In genomic region chr17:36060829-36061228, GRCm38 (mm10) we compare ENCODE assay signal across 8 mouse cellular contexts. TPM values are rescaled to one million over a fixed set of nuclear protein-coding genes. Genes with fewer than 3 reads are reported as not detected.
DNase-seq lines count a peak whose midpoint lies in the region; ATAC-seq and TF ChIP-seq lines count a peak whose summit lies in the region.

No protein-coding gene starts in this region.

- H3K27ac ChIP-seq in intestine, postnatal 0 days (ENCODE audit: low read depth, low read length): no peak overlapping the region
- H3K27ac ChIP-seq in intestine, embryonic 15.5 days: no peak overlapping the region
- no peak overlapping the region for H3K27ac ChIP-seq in bone marrow macrophage, adult 2 months (ENCODE audit: insufficient read depth, low read depth, low read length)

- no peaks in the 10 kb centered on the region for H3K36me3 ChIP-seq in intestine, postnatal 0 days (ENCODE audit: control insufficient read depth, insufficient read depth)
- no peaks in the 10 kb centered on the region for H3K36me3 ChIP-seq in intestine, embryonic 15.5 days

- peak; percentile 86 for TF ChIP-seq CTCF in intestine, postnatal 0 days (IDR thresholded peaks at IDR 0.05; ENCODE audit: low read depth)
- peak; percentile 53 for TF ChIP-seq CTCF in bone marrow macrophage, adult 2 months (IDR thresholded peaks at IDR 0.05; ENCODE audit: low read depth, low read length)

- peak; percentile 33 for DNase-seq in fibroblast of lung, adult 2 months (ENCODE audit: low read depth)
- DNase-seq in hindlimb bud, embryonic 11.5 days (ENCODE audit: extremely low spot score, low read depth, low spot score): peak; percentile 89
- DNase-seq in left cerebral cortex, postnatal 4 days: peak; percentile 91
- DNase-seq in natural killer cell, adult 2 months (ENCODE audit: low spot score in 2 of 2): peak; percentile 80 to 88
- peak; percentile 75 for DNase-seq in testis, postnatal 14 days (ENCODE audit: low spot score)

- 26% methylated on average over 2 of the region's 2 CpGs for WGBS in intestine, postnatal 0 days
- WGBS in intestine, embryonic 15.5 days: 33% methylated on average over 2 of the region's 2 CpGs

- no peaks in the 10 kb centered on the region for H3K4me1 ChIP-seq in intestine, postnatal 0 days (replicated peaks; ENCODE audit: control insufficient read depth, insufficient read depth, low read length)
- no peaks in the 10 kb centered on the region for H3K4me1 ChIP-seq in intestine, embryonic 15.5 days (replicated peaks)
- H3K4me1 ChIP-seq in bone marrow macrophage, adult 2 months (ENCODE audit: control insufficient read depth, insufficient read depth, low read length): no peaks in the 10 kb centered on the region

- no peak overlapping the region for H3K9ac ChIP-seq in intestine, postnatal 0 days (ENCODE audit: low read depth, low read length)
- no peak overlapping the region for H3K9ac ChIP-seq in intestine, embryonic 15.5 days

- ATAC-seq in intestine, postnatal 0 days: no peak
- ATAC-seq in intestine, embryonic 15.5 days: no peak

- intact Hi-C loops in left cerebral cortex, postnatal 4 days (cut with DNase I): loop anchor here (10.0 kb wide), 2 partner anchors 74 to 134 kb away; partner anchors contain the start of gene H2-T3

- H3K9me3 ChIP-seq in intestine, postnatal 0 days (ENCODE audit: control insufficient read depth): no peaks in the 10 kb centered on the region
- H3K9me3 ChIP-seq in intestine, embryonic 15.5 days: no peaks in the 10 kb centered on the region

- no peak for TF ChIP-seq POLR2A in bone marrow macrophage, adult 2 months (IDR thresholded peaks at IDR 0.05; ENCODE audit: borderline replicate concordance, low read depth, low read length)

- no peak overlapping the region for H3K4me2 ChIP-seq in intestine, postnatal 0 days (replicated peaks; ENCODE audit: low read depth)
- H3K4me2 ChIP-seq in intestine, embryonic 15.5 days (replicated peaks): no peak overlapping the region

- H3K4me3 ChIP-seq in intestine, postnatal 0 days (ENCODE audit: low read depth, low read length): no peak overlapping the region
- H3K4me3 ChIP-seq in intestine, embryonic 15.5 days (replicated peaks): no peak overlapping the region
- H3K4me3 ChIP-seq in bone marrow macrophage, adult 2 months (ENCODE audit: insufficient read depth, low read length): no peak overlapping the region

- no peaks in the 10 kb centered on the region for H3K27me3 ChIP-seq in intestine, postnatal 0 days (replicated peaks; ENCODE audit: control insufficient read depth, insufficient read depth, low read length)
- no peaks in the 10 kb centered on the region for H3K27me3 ChIP-seq in intestine, embryonic 15.5 days (replicated peaks)

RNA-seq across cellular contexts. Expression of gene Gm11127, which starts 2.7 kb away (rescaled TPM):
- 84.2 and 86.5 TPM in 2 replicates for polyA plus RNA-seq in intestine, postnatal 0 days (2015; fragmentation: Nextera tagmentation; extraction: Ambion mirVana)
- polyA plus RNA-seq in intestine, embryonic 15.5 days (2015; fragmentation: Nextera tagmentation; extraction: Ambion mirVana): 3.3 and 3.5 TPM in 2 replicates
- polyA plus RNA-seq in bone marrow macrophage, adult 2 months (2012; ENCODE audit: insufficient read depth, insufficient read length, missing spikeins): not detected in 2 replicates
- not detected for total RNA-seq in left cerebral cortex, postnatal 4 days (2021)

RNA-seq across cellular contexts. Expression of gene Gm6034, which starts 18.1 kb away (rescaled TPM):
- polyA plus RNA-seq in intestine, postnatal 0 days (2015; fragmentation: Nextera tagmentation; extraction: Ambion mirVana): 2.8 and 3.1 TPM in 2 replicates
- polyA plus RNA-seq in intestine, embryonic 15.5 days (2015; fragmentation: Nextera tagmentation; extraction: Ambion mirVana): 0.11 and 0.25 TPM in 2 replicates
- polyA plus RNA-seq in bone marrow macrophage, adult 2 months (2012; ENCODE audit: insufficient read depth, insufficient read length, missing spikeins): 0.72 TPM in 1 of 2 replicates, not detected in the other
- total RNA-seq in left cerebral cortex, postnatal 4 days (2021): not detected

RNA-seq across cellular contexts. Expression of gene H2-T22, which starts 18.3 kb away (rescaled TPM):
- polyA plus RNA-seq in intestine, postnatal 0 days (2015; fragmentation: Nextera tagmentation; extraction: Ambion mirVana): 19.5 and 21.2 TPM in 2 replicates
- 13.3 and 13.9 TPM in 2 replicates for polyA plus RNA-seq in intestine, embryonic 15.5 days (2015; fragmentation: Nextera tagmentation; extraction: Ambion mirVana)
- 89.0 and 112 TPM in 2 replicates for polyA plus RNA-seq in bone marrow macrophage, adult 2 months (2012; ENCODE audit: insufficient read depth, insufficient read length, missing spikeins)
- total RNA-seq in left cerebral cortex, postnatal 4 days (2021): 1 to 10 TPM; 3.5 to 4.1 TPM

RNA-seq across cellular contexts. Expression of gene H2-T23, which starts 28.2 kb away (rescaled TPM):
- 68.3 and 71.7 TPM in 2 replicates for polyA plus RNA-seq in intestine, postnatal 0 days (2015; fragmentation: Nextera tagmentation; extraction: Ambion mirVana)
- 9.3 and 14.2 TPM in 2 replicates for polyA plus RNA-seq in intestine, embryonic 15.5 days (2015; fragmentation: Nextera tagmentation; extraction: Ambion mirVana)
- polyA plus RNA-seq in bone marrow macrophage, adult 2 months (2012; ENCODE audit: insufficient read depth, insufficient read length, missing spikeins): 351 and 364 TPM in 2 replicates
- 1 to 10 TPM; 2.4 to 3.0 TPM for total RNA-seq in left cerebral cortex, postnatal 4 days (2021)

RNA-seq across cellular contexts. Expression of gene H2-T24, which starts 40.5 kb away (rescaled TPM):
- 1.4 and 1.5 TPM in 2 replicates for polyA plus RNA-seq in intestine, postnatal 0 days (2015; fragmentation: Nextera tagmentation; extraction: Ambion mirVana)
- 2.0 and 2.8 TPM in 2 replicates for polyA plus RNA-seq in intestine, embryonic 15.5 days (2015; fragmentation: Nextera tagmentation; extraction: Ambion mirVana)
- polyA plus RNA-seq in bone marrow macrophage, adult 2 months (2012; ENCODE audit: insufficient read depth, insufficient read length, missing spikeins): 52.2 and 56.0 TPM in 2 replicates
- total RNA-seq in left cerebral cortex, postnatal 4 days (2021): under 1 TPM; 0.26 to 0.28 TPM

Comparison
In these comparisons a context has a peak if more than half of its experiments do, and no peak if none do; other contexts are left out.
1. RNA of gene Gm11127, which starts 2.7 kb away (polyA plus RNA-seq): 84.2 to 86.5 TPM in intestine, postnatal 0 days; 3.3 to 3.5 TPM in intestine, embryonic 15.5 days and not detected in bone marrow macrophage, adult 2 months; every median in the first group is over 10 times any median in the second.
2. DNase-seq: peak in every context shown above with its lines; median percentile 91 in left cerebral cortex, postnatal 4 days; 89 in hindlimb bud, embryonic 11.5 days; 84 in natural killer cell, adult 2 months; 75 in testis, postnatal 14 days; 33 in fibroblast of lung, adult 2 months.